Mouse (Mus musculus) G1E (cell line): ENCODE measurements at regions not wholly inside any gene's neighbourhood (a gene's known extent, or its start where the extent isn't known, plus 50 kb on each side); places are given as distances from the start of the nearest gene placed in this dataset.

ENCODE experiments used
- ATAC-seq: 2 replicates; pipeline ENCODE4 v1.8.0; 2016; ENCODE audit warnings: mild to moderate bottlenecking; ENCODE audit not compliant: insufficient number of reproducible peaks, poor library complexity, low FRiP score, severe bottlenecking; ENCODE audit errors: extremely low read depth
- DNase-seq: peaks from one replicate; pipeline ENCODE4 v3.0.0; 2012; ENCODE audit warnings: low spot score
- H3K27me3 ChIP-seq: 2 replicates; pipeline ENCODE4 v1.6.1; 2012; ENCODE audit warnings: mild to moderate bottlenecking, low read length, inconsistent platforms; ENCODE audit not compliant: insufficient read depth
- H3K36me3 ChIP-seq: replicated peaks from 2 replicates; pipeline ENCODE3; 2012; ENCODE audit warnings: mild to moderate bottlenecking, inconsistent platforms
- H3K4me1 ChIP-seq: 2 replicates; pipeline ENCODE4 v1.6.1; 2012; ENCODE audit warnings: low read depth, low read length, inconsistent platforms, mixed read lengths; ENCODE audit not compliant: insufficient read depth
- H3K4me3 ChIP-seq: 2 replicates; pipeline ENCODE4 v1.5.1; 2012; ENCODE audit warnings: low read depth, mild to moderate bottlenecking, inconsistent platforms, low read length, moderate library complexity, mixed read lengths
- H3K9me3 ChIP-seq: replicated peaks from 2 replicates; pipeline ENCODE4 v1.6.1; 2012; ENCODE audit warnings: inconsistent platforms
- CTCF ChIP-seq: IDR thresholded peaks from 2 replicates; pipeline ENCODE4 v1.5.1; 2012; ENCODE audit warnings: low read depth, low read length, inconsistent platforms, mixed read lengths
- GATA1 ChIP-seq: IDR thresholded peaks from 2 replicates; pipeline ENCODE4 v1.6.1; 2012; ENCODE audit warnings: borderline replicate concordance, low read length, inconsistent platforms, mixed read lengths
- GATA2 ChIP-seq: IDR thresholded peaks from 2 replicates; pipeline ENCODE4 v1.6.1; 2012; ENCODE audit warnings: low read depth, low read length, inconsistent platforms, borderline replicate concordance
- POLR2AphosphoS5 ChIP-seq: IDR thresholded peaks from 2 replicates; pipeline ENCODE4 v1.6.1; 2012; ENCODE audit warnings: low read depth, low read length, inconsistent platforms; ENCODE audit not compliant: insufficient replicate concordance
- TAL1 ChIP-seq: conservative IDR thresholded peaks from 2 replicates; pipeline ENCODE4 v1.6.1; 2012; ENCODE audit warnings: low read depth, low read length, inconsistent platforms, mixed read lengths

DNA sequence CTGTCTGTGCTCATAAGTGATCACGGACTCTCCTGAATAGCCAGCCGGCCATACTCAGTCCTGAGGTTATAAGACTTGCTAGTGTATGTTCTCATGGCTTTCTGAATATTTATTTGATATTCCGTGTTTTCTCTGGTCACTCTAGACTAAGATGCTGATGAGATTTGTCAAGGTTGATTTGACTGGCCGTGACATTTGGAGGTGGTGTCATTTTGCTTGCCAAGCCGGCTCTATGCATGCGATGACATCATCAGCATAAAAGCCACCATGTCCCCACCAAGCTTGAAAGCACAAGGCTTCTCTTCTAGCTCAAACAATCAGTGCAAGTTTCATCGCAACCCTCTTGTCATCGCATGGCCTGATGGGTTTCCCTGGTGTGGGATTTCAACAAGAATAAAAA, 235.3 kb upstream of the Tgfbr2 start:
- no peak for DNase-seq

DNA sequence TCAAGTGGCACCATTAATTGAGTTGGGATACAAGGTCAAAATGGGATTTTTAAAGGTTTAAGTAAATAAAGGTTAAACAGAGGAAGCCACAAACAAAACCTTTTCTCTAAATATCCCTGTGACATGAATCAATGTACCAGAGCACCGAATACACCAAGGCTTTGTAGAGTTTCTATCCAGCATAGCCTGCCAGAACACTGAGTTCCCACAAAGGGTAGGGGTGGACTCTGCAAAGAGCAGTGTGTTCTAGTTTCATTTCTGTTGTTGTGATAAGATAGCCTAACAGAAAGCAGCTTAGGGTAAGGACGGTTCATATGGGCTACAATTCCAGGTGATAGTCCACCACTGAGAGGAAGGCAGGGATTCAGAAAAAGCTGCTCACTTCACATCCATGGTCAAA, 233.0 kb upstream of the Tgfbr2 start:
- H3K9me3 ChIP-seq, result peaks cover 47% of the 10 kb centered on the region
- no peaks in the 10 kb centered on the region for H3K27me3 ChIP-seq
- no peaks in the 10 kb centered on the region for H3K36me3 ChIP-seq
- no peak for TF ChIP-seq GATA2
- TF ChIP-seq GATA1, result no peak
- TF ChIP-seq CTCF, result no peak
- no peak for TF ChIP-seq TAL1
- no peak for TF ChIP-seq POLR2AphosphoS5
- DNase-seq (no peak), ATAC-seq (no peak)
- no peak overlapping the region for H3K4me3 ChIP-seq
- H3K4me1 ChIP-seq, result no peaks in the 10 kb centered on the region

More for the DNA sequence above, 235.3 kb upstream of the Tgfbr2 start:
- peaks cover 57% of the 10 kb centered on the region for H3K9me3 ChIP-seq
- H3K36me3 ChIP-seq, result no peaks in the 10 kb centered on the region
- H3K27me3 ChIP-seq, result no peaks in the 10 kb centered on the region
- no peak overlapping the region for H3K4me3 ChIP-seq
- TF ChIP-seq GATA1, result no peak
- no peak for TF ChIP-seq CTCF
- TF ChIP-seq POLR2AphosphoS5, result no peak
- no peak for ATAC-seq
- H3K4me1 ChIP-seq, result no peaks in the 10 kb centered on the region

DNA sequence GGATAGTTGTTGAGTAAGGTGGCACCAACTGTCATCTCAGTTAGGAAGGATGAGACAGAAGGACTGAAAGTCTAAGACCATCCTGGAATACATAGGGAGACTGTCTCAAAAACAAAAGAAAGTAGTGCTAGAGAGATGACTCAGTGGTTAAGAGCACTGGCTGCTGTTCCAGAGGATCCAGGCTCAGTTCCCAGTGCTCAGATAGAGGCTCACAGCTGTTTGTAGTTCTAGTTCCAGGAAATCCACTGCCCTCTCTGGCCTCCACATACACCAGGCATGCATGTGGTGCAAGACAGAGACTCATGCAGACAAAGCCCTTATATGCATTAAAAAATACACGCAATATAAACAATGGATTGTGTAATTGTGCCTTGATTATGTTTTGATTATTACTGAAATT, 229.9 kb upstream of the Tgfbr2 start:
- ATAC-seq (no peak), DNase-seq (no peak)
- Histone ChIP-seq H3K27me3 (no peaks in the 10 kb centered on the region), H3K4me1 (no peaks in the 10 kb centered on the region), H3K9me3 (peaks cover 44% of the 10 kb centered on the region), H3K4me3 (no peak overlapping the region), H3K36me3 (no peaks in the 10 kb centered on the region)
- TF ChIP-seq GATA2, result no peak
- TF ChIP-seq TAL1, result no peak
- no peak for TF ChIP-seq CTCF
- no peak for TF ChIP-seq GATA1
- TF ChIP-seq POLR2AphosphoS5, result no peak

DNA sequence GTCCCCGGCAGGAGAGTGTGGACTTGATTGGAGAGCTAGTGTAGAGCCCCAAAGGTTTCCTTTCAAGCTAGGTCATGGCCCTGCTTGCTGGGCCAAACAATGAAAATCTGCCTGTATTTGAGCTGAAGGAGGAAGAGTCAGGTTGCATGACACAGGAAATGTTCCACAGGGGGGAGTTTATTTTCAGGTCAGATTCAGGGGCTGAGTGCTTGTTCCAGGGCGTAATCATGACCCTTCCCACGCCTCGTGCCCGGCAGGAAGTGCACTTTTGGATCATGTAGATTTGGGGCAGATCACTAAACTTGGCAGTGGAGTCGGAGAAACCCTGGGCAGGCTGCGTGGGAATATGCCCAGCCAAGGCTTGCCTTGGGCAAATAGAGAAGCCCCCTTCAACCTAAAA, 226.7 kb upstream of the Tgfbr2 start:
- H3K4me1 ChIP-seq, result no peaks in the 10 kb centered on the region
- TF ChIP-seq CTCF (no peak), GATA2 (no peak), POLR2AphosphoS5 (no peak), GATA1 (no peak), TAL1 (no peak)
- no peaks in the 10 kb centered on the region for H3K36me3 ChIP-seq
- DNase-seq, result no peak
- no peaks in the 10 kb centered on the region for H3K27me3 ChIP-seq
- H3K9me3 ChIP-seq, result peaks cover 55% of the 10 kb centered on the region
- no peak for ATAC-seq
- H3K4me3 ChIP-seq, result no peak overlapping the region

DNA sequence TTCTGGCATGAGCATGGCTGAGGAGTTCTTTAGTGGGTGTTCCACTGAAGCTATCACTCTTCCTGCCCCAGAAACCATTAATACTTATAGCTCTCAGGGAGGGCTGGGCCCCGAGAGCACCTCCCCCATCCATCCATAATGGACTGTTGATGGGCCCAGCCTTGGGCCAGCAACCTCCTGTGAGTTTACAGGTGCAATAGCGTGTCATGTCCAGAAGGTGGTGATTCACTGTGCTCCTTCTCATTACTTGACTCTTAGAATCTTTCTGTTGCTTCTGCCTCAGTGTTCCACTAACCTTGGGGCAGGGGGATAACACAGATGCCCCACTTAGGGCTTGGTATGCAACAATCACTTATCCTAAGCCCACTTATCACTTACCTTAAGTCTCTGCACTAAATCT, 225.1 kb upstream of the Tgfbr2 start:
- DNase-seq (no peak), ATAC-seq (no peak)
- no peak for TF ChIP-seq POLR2AphosphoS5
- TF ChIP-seq TAL1, result no peak
- TF ChIP-seq CTCF, result no peak
- no peak for TF ChIP-seq GATA2
- no peak for TF ChIP-seq GATA1
- Histone ChIP-seq H3K9me3 (peaks cover 50% of the 10 kb centered on the region), H3K4me1 (no peaks in the 10 kb centered on the region), H3K4me3 (no peak overlapping the region), H3K27me3 (no peaks in the 10 kb centered on the region), H3K36me3 (no peaks in the 10 kb centered on the region)

DNA sequence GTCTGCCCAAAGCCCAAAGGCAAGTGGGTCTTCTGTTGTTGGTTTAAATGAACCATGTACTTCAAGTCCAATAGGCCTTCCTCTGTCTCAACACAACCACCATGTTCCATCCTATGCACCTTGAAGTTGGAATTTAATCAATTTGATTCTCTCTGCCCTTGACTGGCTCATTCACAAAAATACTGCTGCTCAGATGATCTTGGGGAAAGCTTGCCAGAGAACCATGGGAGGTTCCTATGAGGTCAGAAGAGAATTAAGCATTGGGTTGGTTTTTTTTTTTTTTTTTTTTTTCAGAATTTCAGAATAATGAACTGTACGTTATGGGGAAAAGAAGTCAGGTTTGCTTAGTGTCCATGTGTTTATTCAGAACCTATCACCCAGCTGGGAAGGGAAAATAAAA, 224.1 kb upstream of the Tgfbr2 start:
- ATAC-seq, result no peak
- no peaks in the 10 kb centered on the region for H3K27me3 ChIP-seq
- H3K4me3 ChIP-seq, result no peak overlapping the region
- no peaks in the 10 kb centered on the region for H3K36me3 ChIP-seq
- no peak for TF ChIP-seq CTCF
- no peak for TF ChIP-seq GATA1
- no peak for TF ChIP-seq GATA2
- TF ChIP-seq POLR2AphosphoS5, result no peak
- no peak for TF ChIP-seq TAL1
- no peak for DNase-seq
- H3K9me3 ChIP-seq, result peaks cover 46% of the 10 kb centered on the region
- no peaks in the 10 kb centered on the region for H3K4me1 ChIP-seq

DNA sequence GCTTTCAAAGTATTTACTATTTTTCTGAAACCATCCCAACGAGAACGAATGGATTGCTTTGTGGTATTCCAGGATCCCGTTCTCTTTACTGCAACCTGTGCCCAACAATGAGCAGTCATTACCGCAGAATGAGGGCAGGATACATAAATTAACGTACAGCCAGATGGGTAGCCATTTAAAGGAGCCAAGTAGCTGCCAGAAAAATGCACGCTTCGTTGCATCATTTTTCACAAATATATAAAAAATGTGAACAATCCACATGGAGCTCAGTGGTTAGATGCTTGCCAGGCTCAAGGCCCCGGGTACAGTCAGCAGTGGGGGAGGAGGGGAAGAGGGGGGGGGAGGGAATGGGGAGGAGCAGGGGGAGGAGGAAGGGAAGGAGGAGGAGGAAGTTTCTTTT, 217.1 kb upstream of the Tgfbr2 start:
- Histone ChIP-seq H3K4me3 (no peak overlapping the region), H3K27me3 (no peaks in the 10 kb centered on the region), H3K9me3 (peaks cover 34% of the 10 kb centered on the region), H3K4me1 (no peaks in the 10 kb centered on the region), H3K36me3 (no peaks in the 10 kb centered on the region)
- no peak for ATAC-seq
- DNase-seq, result no peak
- TF ChIP-seq TAL1 (no peak), CTCF (no peak), GATA1 (no peak), GATA2 (no peak), POLR2AphosphoS5 (no peak)
